Mouse (Mus musculus) spleen, adult 18-20 months (tissue): Measurements from ENCODE around the gene Nemp2.
"Not testable (repeated sequence)": the region's sequence is repeated elsewhere in the genome, so short reads cannot be mapped to it uniquely, and the experiment has no call there.

Experiments
- DNase-seq, 2 experiments: peaks; one replicate each; pipeline ENCODE4 v3.0.0; 2022; ENCODE audit warnings: mixed read lengths in 2 of 2

Nemp2 gene

GRCm38 (mm10) chr1:52655153-52655552 lies 24.6 kb downstream of the Nemp2 start:
- DNase-seq = peak; percentile 23 to 38

- no peak for DNase-seq
Observed at GRCm38 (mm10) chr1:52658160-52658559, 27.7 kb downstream of the Nemp2 start.

GRCm38 (mm10) chr1:52660278-52660677 lies 29.8 kb downstream of the Nemp2 start:
- no peak for DNase-seq

- DNase-seq = no peak
Observed at GRCm38 (mm10) chr1:52660765-52661164, 30.3 kb downstream of the Nemp2 start.

GRCm38 (mm10) chr1:52663228-52663627 lies 32.7 kb downstream of the Nemp2 start:
- DNase-seq = no peak

GRCm38 (mm10) chr1:52668743-52669323 lies 38.3 kb downstream of the Nemp2 start:
- DNase-seq = no peak

- DNase-seq = no peak
Observed at GRCm38 (mm10) chr1:52669931-52670330, 39.4 kb downstream of the Nemp2 start.

- no peak for DNase-seq
Observed at GRCm38 (mm10) chr1:52675561-52676551, 45.4 kb downstream of the Nemp2 start.

- DNase-seq = no peak
Observed at GRCm38 (mm10) chr1:52676621-52677020, 46.1 kb downstream of the Nemp2 start.

- DNase-seq = no peak
Observed at GRCm38 (mm10) chr1:52683550-52683949, 53.0 kb downstream of the Nemp2 start.

GRCm38 (mm10) chr1:52687636-52688035 lies 57.1 kb downstream of the Nemp2 start:
- no peak for DNase-seq

- DNase-seq = not testable (repeated sequence)
Observed at GRCm38 (mm10) chr1:52694456-52694855, 64.0 kb downstream of the Nemp2 start.
